Mouse (Mus musculus) limb, embryonic 13.5 days (tissue): ENCODE measurements at regions not wholly inside any gene's neighbourhood (a gene's known extent, or its start where the extent isn't known, plus 50 kb on each side); places are given as distances from the start of the nearest gene placed in this dataset.
"Not testable (repeated sequence)": the region's sequence is repeated elsewhere in the genome, so short reads cannot be mapped to it uniquely, and the experiment has no call there.

ENCODE experiments used
- ATAC-seq: fragments of 200-750 bp; cut with Nextera tagmentation; 2 replicates; pipeline ENCODE4 v1.8.0; 2017; ENCODE audit warnings: low read depth, moderate number of reproducible peaks, moderate TSS enrichment; ENCODE audit not compliant: low FRiP score
- H3K27ac ChIP-seq: fragments of 300-500 bp; sonication (generic); 2 replicates; pipeline ENCODE4 v1.5.1; 2015; ENCODE audit warnings: inconsistent platforms, mild to moderate bottlenecking, moderate library complexity
- H3K27me3 ChIP-seq: fragments of 300-500 bp; sonication (generic); 2 replicates; pipeline ENCODE4 v1.6.1; 2015; ENCODE audit warnings: mild to moderate bottlenecking, inconsistent platforms
- H3K36me3 ChIP-seq: fragments of 300-500 bp; sonication (generic); 2 replicates; pipeline ENCODE4 v1.6.1; 2015; ENCODE audit warnings: inconsistent platforms, mild to moderate bottlenecking, moderate library complexity
- H3K4me1 ChIP-seq: fragments of 300-500 bp; sonication (generic); 2 replicates; pipeline ENCODE4 v1.6.1; 2015; ENCODE audit warnings: inconsistent platforms
- H3K4me2 ChIP-seq: fragments of 300-500 bp; sonication (generic); replicated peaks from 2 replicates; pipeline ENCODE4 v1.6.1; 2015; ENCODE audit warnings: inconsistent platforms, mild to moderate bottlenecking, moderate library complexity
- H3K4me3 ChIP-seq: fragments of 300-500 bp; sonication (generic); 2 replicates; pipeline ENCODE4 v1.5.1; 2015; ENCODE audit warnings: moderate library complexity, mild to moderate bottlenecking, inconsistent platforms
- H3K9ac ChIP-seq: fragments of 300-500 bp; sonication (generic); 2 replicates; pipeline ENCODE4 v1.6.1; 2015; ENCODE audit warnings: mild to moderate bottlenecking, inconsistent platforms
- H3K9me3 ChIP-seq: fragments of 300-500 bp; sonication (generic); 2 replicates; pipeline ENCODE4 v1.6.1; 2016; ENCODE audit warnings: inconsistent platforms
- WGBS: fragments of 180-500 bp; shearing (Covaris S2); methylation state at CpG from one replicate; pipeline ENCODE4 v1.1.7; 2015; 5-methylcytosine and 5-hydroxymethylcytosine counted together

GRCm38 (mm10) chr15:32749971-32750370, 505.4 kb downstream of the Sema5a start:
- ATAC-seq: no peak
- H3K9ac ChIP-seq: no peak overlapping the region
- no peaks in the 10 kb centered on the region for H3K36me3 ChIP-seq
- no peaks in the 10 kb centered on the region for H3K9me3 ChIP-seq
- H3K27me3 ChIP-seq: no peaks in the 10 kb centered on the region
- 77% methylated on average over 2 of the region's 2 CpGs for WGBS
- H3K4me1 ChIP-seq: no peaks in the 10 kb centered on the region
- no peak overlapping the region for H3K4me3 ChIP-seq
- H3K27ac ChIP-seq: no peak overlapping the region
- no peak overlapping the region for H3K4me2 ChIP-seq

GRCm38 (mm10) chr15:32751991-32752390, 507.4 kb downstream of the Sema5a start:
- no peak overlapping the region for H3K4me2 ChIP-seq
- no peak overlapping the region for H3K27ac ChIP-seq
- ATAC-seq: no peak
- H3K4me3 ChIP-seq: no peak overlapping the region
- WGBS: 64% methylated on average over 3 of the region's 3 CpGs
- H3K9me3 ChIP-seq: no peaks in the 10 kb centered on the region
- H3K36me3 ChIP-seq: no peaks in the 10 kb centered on the region
- H3K27me3 ChIP-seq: no peaks in the 10 kb centered on the region
- H3K9ac ChIP-seq: no peak overlapping the region
- no peaks in the 10 kb centered on the region for H3K4me1 ChIP-seq

- WGBS: 72% methylated on average over 3 of the region's 3 CpGs
- no peak for ATAC-seq
- H3K4me2 ChIP-seq: no peak overlapping the region
- H3K36me3 ChIP-seq: no peaks in the 10 kb centered on the region
- no peak overlapping the region for H3K27ac ChIP-seq
- H3K9me3 ChIP-seq: no peaks in the 10 kb centered on the region
- no peak overlapping the region for H3K4me3 ChIP-seq
- no peak overlapping the region for H3K9ac ChIP-seq
- H3K4me1 ChIP-seq: no peaks in the 10 kb centered on the region
- no peaks in the 10 kb centered on the region for H3K27me3 ChIP-seq
These were observed 515.5 kb downstream of the Sema5a start for GRCm38 (mm10) chr15:32760141-32760540.

- Histone ChIP-seq H3K27ac (no peak overlapping the region), H3K9me3 (no peaks in the 10 kb centered on the region), H3K4me3 (no peak overlapping the region), H3K4me2 (no peak overlapping the region), H3K9ac (no peak overlapping the region), H3K4me1 (no peaks in the 10 kb centered on the region), H3K27me3 (no peaks in the 10 kb centered on the region), H3K36me3 (no peaks in the 10 kb centered on the region)
- 6% methylated on average over 4 of the region's 4 CpGs for WGBS
- ATAC-seq: peak; percentile 82
These were observed 521.5 kb downstream of the Sema5a start for GRCm38 (mm10) chr15:32766011-32766701.

- no peak for ATAC-seq
- Histone ChIP-seq H3K4me2 (no peak overlapping the region), H3K9me3 (no peaks in the 10 kb centered on the region), H3K27me3 (no peaks in the 10 kb centered on the region), H3K36me3 (no peaks in the 10 kb centered on the region), H3K27ac (no peak overlapping the region), H3K9ac (no peak overlapping the region), H3K4me3 (no peak overlapping the region), H3K4me1 (no peaks in the 10 kb centered on the region)
- WGBS: 41% methylated on average over 4 of the region's 5 CpGs
These were observed 522.3 kb downstream of the Sema5a start for GRCm38 (mm10) chr15:32766746-32767471.

GRCm38 (mm10) chr15:32778226-32778598, 533.6 kb downstream of the Sema5a start:
- not testable (repeated sequence) for H3K27ac ChIP-seq, H3K9ac ChIP-seq, H3K36me3 ChIP-seq, H3K9me3 ChIP-seq, ATAC-seq, H3K27me3 ChIP-seq
- peak overlapping the region; percentile 75 for H3K4me2 ChIP-seq
- peak overlapping the region; percentile 64 for H3K4me3 ChIP-seq
- WGBS: 32% methylated on average over 5 of the region's 5 CpGs
- peaks cover 11% of the 10 kb centered on the region for H3K4me1 ChIP-seq

- H3K9ac ChIP-seq: peak overlapping the region; percentile 73
- peaks cover 11% of the 10 kb centered on the region for H3K4me1 ChIP-seq
These were observed 534.1 kb downstream of the Sema5a start for GRCm38 (mm10) chr15:32778599-32779273.

GRCm38 (mm10) chr15:32779274-32779615, 534.6 kb downstream of the Sema5a start:
- H3K27me3 ChIP-seq, H3K9me3 ChIP-seq, ATAC-seq: not testable (repeated sequence)
- Histone ChIP-seq H3K4me3 (peak overlapping the region; percentile 64), H3K36me3 (peaks cover 11% of the 10 kb centered on the region), H3K27ac (peak overlapping the region; percentile 81), H3K4me1 (peaks cover 11% of the 10 kb centered on the region), H3K9ac (peak overlapping the region; percentile 73), H3K4me2 (peak overlapping the region; percentile 75)
- 2% methylated on average over 11 of the region's 11 CpGs for WGBS

More at GRCm38 (mm10) chr15:32778599-32779273, 534.1 kb downstream of the Sema5a start:
- peak overlapping the region; percentile 81 for H3K27ac ChIP-seq
- peak overlapping the region; percentile 64 for H3K4me3 ChIP-seq
- WGBS: under 1% methylated on average over 33 of the region's 34 CpGs
- ATAC-seq: peak; percentile 97
- H3K36me3 ChIP-seq, H3K9me3 ChIP-seq, H3K27me3 ChIP-seq: not testable (repeated sequence)
- peak overlapping the region; percentile 75 for H3K4me2 ChIP-seq

- Histone ChIP-seq H3K4me3 (peak overlapping the region; percentile 64), H3K4me2 (peak overlapping the region; percentile 75)
- 50% methylated on average over 1 of the region's 1 CpGs for WGBS
These were observed 537.0 kb downstream of the Sema5a start for GRCm38 (mm10) chr15:32781609-32782008.

GRCm38 (mm10) chr15:32799222-32799621, 554.6 kb downstream of the Sema5a start:
- no peak overlapping the region for H3K9ac ChIP-seq
- no peaks in the 10 kb centered on the region for H3K4me1 ChIP-seq
- H3K4me2 ChIP-seq: no peak overlapping the region
- 96% methylated on average over 1 of the region's 1 CpGs for WGBS
- peaks cover 37% of the 10 kb centered on the region for H3K9me3 ChIP-seq
- no peak for ATAC-seq
- H3K4me3 ChIP-seq: no peak overlapping the region
- no peaks in the 10 kb centered on the region for H3K27me3 ChIP-seq
- no peak overlapping the region for H3K27ac ChIP-seq
- peaks cover 54% of the 10 kb centered on the region for H3K36me3 ChIP-seq

More at GRCm38 (mm10) chr15:32781609-32782008, 537.0 kb downstream of the Sema5a start:
- H3K27me3 ChIP-seq, H3K27ac ChIP-seq, H3K9ac ChIP-seq, ATAC-seq, H3K9me3 ChIP-seq: not testable (repeated sequence)
- peaks cover 13% of the 10 kb centered on the region for H3K36me3 ChIP-seq
- peaks cover 11% of the 10 kb centered on the region for H3K4me1 ChIP-seq

GRCm38 (mm10) chr15:32810849-32811632, 566.4 kb downstream of the Sema5a start:
- Histone ChIP-seq H3K9ac (no peak overlapping the region), H3K4me2 (no peak overlapping the region), H3K27ac (peak overlapping the region; percentile 67; the same call in 1 of the 2 replicates), H3K9me3 (peaks cover 8% of the 10 kb centered on the region; the same call in 1 of the 2 replicates), H3K4me3 (no peak overlapping the region), H3K36me3 (no peaks in the 10 kb centered on the region), H3K27me3 (no peaks in the 10 kb centered on the region), H3K4me1 (no peaks in the 10 kb centered on the region)
- ATAC-seq: peak; percentile 87
- WGBS: 35% methylated on average over 2 of the region's 2 CpGs

GRCm38 (mm10) chr15:32839966-32840365, 595.4 kb downstream of the Sema5a start:
- Histone ChIP-seq H3K4me1 (no peaks in the 10 kb centered on the region), H3K4me2 (no peak overlapping the region), H3K27me3 (no peaks in the 10 kb centered on the region), H3K9me3 (no peaks in the 10 kb centered on the region), H3K9ac (no peak overlapping the region), H3K27ac (no peak overlapping the region), H3K36me3 (no peaks in the 10 kb centered on the region), H3K4me3 (no peak overlapping the region)
- WGBS: 55% methylated on average over 1 of the region's 1 CpGs
- ATAC-seq: no peak
